8 mouse cellular contexts compared by ENCODE assay signal in the genomic region with DNA sequence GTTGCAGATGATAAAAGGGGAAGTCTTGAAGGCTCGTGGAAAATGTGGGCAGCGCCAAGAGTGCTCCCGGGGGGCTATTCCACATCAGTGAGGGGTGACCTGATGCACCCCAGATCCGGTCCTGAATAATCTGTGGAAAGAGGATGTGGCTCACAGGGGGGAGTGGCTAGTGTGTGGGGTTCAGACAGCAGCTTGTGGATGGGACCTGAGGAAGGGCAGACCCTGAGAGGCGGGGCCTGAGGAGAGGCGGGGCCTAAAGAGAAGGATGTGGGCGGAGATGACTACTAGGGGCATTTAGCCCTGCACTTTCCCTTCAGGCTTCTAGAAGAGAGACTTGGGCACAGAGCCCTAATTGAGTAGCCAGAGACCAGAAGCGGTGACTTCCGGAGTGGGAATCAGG. TPM values are rescaled to one million over a fixed set of nuclear protein-coding genes. Genes with fewer than 3 reads are reported as not detected.
DNase-seq lines count a peak whose midpoint lies in the region; ATAC-seq and TF ChIP-seq lines count a peak whose summit lies in the region.

No protein-coding gene starts in this region.

- H3K4me2 ChIP-seq in lung, embryonic 15.5 days = peak overlapping the region; percentile 5; the same call in 1 of the 2 replicates

- no peak overlapping the region for H3K9ac ChIP-seq in lung, embryonic 15.5 days

- 19% methylated on average over 9 of the region's 9 CpGs for WGBS in lung, embryonic 15.5 days
- 28% methylated on average over 9 of the region's 9 CpGs for WGBS in lung, adult 2 months
- WGBS in spleen, adult 2 months = 2% methylated on average over 9 of the region's 9 CpGs

- DNase-seq in lung, adult 2 months = no peak
- peak; percentile 53 for DNase-seq in kidney, postnatal 14 days
- peak; percentile 80 to 82 for DNase-seq in spleen, adult 2 months (ENCODE audit: low read depth in 1 of 2, low spot score in 2 of 2)
- DNase-seq in Muller cell, postnatal 12 days (ENCODE audit: inconsistent ontology term) = no peak
- DNase-seq in cerebellum, adult 9-11 months = no peak
- DNase-seq in left cerebral cortex, postnatal 4 days = no peak

- no peak for TF ChIP-seq CTCF in lung, adult 2 months (IDR thresholded peaks at IDR 0.05; ENCODE audit: insufficient read depth, low read length)
- TF ChIP-seq CTCF in spleen, adult 2 months (IDR thresholded peaks at IDR 0.05; ENCODE audit: extremely low read depth, insufficient read depth, insufficient read length, insufficient replicate concordance) = no peak

- intact Hi-C loops in left cerebral cortex, postnatal 4 days (cut with DNase I) = no loop called here

- H3K4me3 ChIP-seq in lung, embryonic 15.5 days = no peak overlapping the region
- no peak overlapping the region for H3K4me3 ChIP-seq in lung, adult 2 months (replicated peaks; ENCODE audit: extremely low read depth, low read depth, low read length)
- peak overlapping the region; percentile 25; the same call in 1 of the 2 replicates for H3K4me3 ChIP-seq in spleen, adult 2 months (ENCODE audit: extremely low read depth, insufficient read depth, insufficient read length)

- TF ChIP-seq POLR2A in lung, adult 2 months (IDR thresholded peaks at IDR 0.05; ENCODE audit: borderline replicate concordance, extremely low read depth, low read depth, low read length) = no peak
- no peak for TF ChIP-seq POLR2A in spleen, adult 2 months (IDR thresholded peaks at IDR 0.05; ENCODE audit: low read depth, low read length)

- H3K4me1 ChIP-seq in lung, embryonic 15.5 days = peaks cover 8% of the 10 kb centered on the region
- H3K4me1 ChIP-seq in lung, adult 2 months (ENCODE audit: control insufficient read depth, insufficient read depth, low read length) = peaks cover under 1% of the 10 kb centered on the region; the same call in 1 of the 2 replicates
- H3K4me1 ChIP-seq in spleen, adult 2 months (ENCODE audit: control insufficient read depth, insufficient read depth, insufficient read length) = peaks cover 38% of the 10 kb centered on the region; the same call in 1 of the 2 replicates

- no peaks in the 10 kb centered on the region for H3K9me3 ChIP-seq in lung, embryonic 15.5 days

- H3K27ac ChIP-seq in lung, embryonic 15.5 days = no peak overlapping the region
- H3K27ac ChIP-seq in spleen, adult 2 months (ENCODE audit: insufficient read depth, low read length) = peak overlapping the region; percentile 82

- H3K36me3 ChIP-seq in lung, embryonic 15.5 days = no peaks in the 10 kb centered on the region
- no peaks in the 10 kb centered on the region for H3K36me3 ChIP-seq in spleen, adult 2 months (ENCODE audit: control insufficient read depth, insufficient read depth, low read length)

- H3K27me3 ChIP-seq in lung, embryonic 15.5 days = peaks cover 9% of the 10 kb centered on the region; the same call in 1 of the 2 replicates
- no peaks in the 10 kb centered on the region for H3K27me3 ChIP-seq in spleen, adult 2 months (ENCODE audit: control insufficient read depth, insufficient read depth, low read length)

- ATAC-seq in lung, embryonic 15.5 days (ENCODE audit: borderline replicate concordance, extremely low read depth, low FRiP score, low TSS enrichment) = no peak
- peak; percentile 97 for ATAC-seq in granulocyte monocyte progenitor cell, adult 5-6 weeks (replicated peaks; ENCODE audit: poor library complexity, severe bottlenecking)

RNA-seq across cellular contexts. Expression of a gene that starts 19.6 kb away (rescaled TPM):
- polyA plus RNA-seq in lung, embryonic 15.5 days (2015; fragmentation: Nextera tagmentation; extraction: Ambion mirVana) = 0.26 and 0.43 TPM in 2 replicates
- polyA plus RNA-seq in lung, adult 2 months (2012; rRNA removed) = 0.41 and 0.51 TPM in 2 replicates
- total RNA-seq in granulocyte monocyte progenitor cell, adult 5-6 weeks (2014; fragmentation: Nextera tagmentation) = not detected in 2 replicates
- not detected in 2 replicates for total RNA-seq in granulocyte monocyte progenitor cell, adult 5-6 weeks (2017)
- 1.5 and 4.0 TPM in 2 replicates for polyA plus RNA-seq in spleen, adult 2 months (2012; rRNA removed)
- not detected for total RNA-seq in left cerebral cortex, postnatal 4 days (2021)

RNA-seq across cellular contexts. Expression of a gene that starts 21.1 kb away (rescaled TPM):
- 2.7 and 2.8 TPM in 2 replicates for polyA plus RNA-seq in lung, embryonic 15.5 days (2015; fragmentation: Nextera tagmentation; extraction: Ambion mirVana)
- polyA plus RNA-seq in lung, adult 2 months (2012; rRNA removed) = 1.9 and 3.7 TPM in 2 replicates
- not detected in 2 replicates for total RNA-seq in granulocyte monocyte progenitor cell, adult 5-6 weeks (2014; fragmentation: Nextera tagmentation)
- not detected in 2 replicates for total RNA-seq in granulocyte monocyte progenitor cell, adult 5-6 weeks (2017)
- polyA plus RNA-seq in spleen, adult 2 months (2012; rRNA removed) = 7.2 and 8.5 TPM in 2 replicates
- 1 to 10 TPM; 3.9 to 4.1 TPM for total RNA-seq in left cerebral cortex, postnatal 4 days (2021)

RNA-seq across cellular contexts. Expression of a gene that starts 33.5 kb away (rescaled TPM):
- polyA plus RNA-seq in lung, embryonic 15.5 days (2015; fragmentation: Nextera tagmentation; extraction: Ambion mirVana) = 10.6 and 12.6 TPM in 2 replicates
- 35.6 and 41.0 TPM in 2 replicates for polyA plus RNA-seq in lung, adult 2 months (2012; rRNA removed)
- total RNA-seq in granulocyte monocyte progenitor cell, adult 5-6 weeks (2014; fragmentation: Nextera tagmentation) = 10.5 and 22.1 TPM in 2 replicates
- total RNA-seq in granulocyte monocyte progenitor cell, adult 5-6 weeks (2017) = 10.4 and 10.6 TPM in 2 replicates
- 3.8 and 4.9 TPM in 2 replicates for polyA plus RNA-seq in spleen, adult 2 months (2012; rRNA removed)
- 10 to 100 TPM; 12.7 to 14.1 TPM for total RNA-seq in left cerebral cortex, postnatal 4 days (2021)

RNA-seq across cellular contexts. Expression of a gene that starts 47.7 kb away (rescaled TPM):
- polyA plus RNA-seq in lung, embryonic 15.5 days (2015; fragmentation: Nextera tagmentation; extraction: Ambion mirVana) = 3.3 and 4.3 TPM in 2 replicates
- 2.0 and 4.6 TPM in 2 replicates for polyA plus RNA-seq in lung, adult 2 months (2012; rRNA removed)
- not detected in 2 replicates for total RNA-seq in granulocyte monocyte progenitor cell, adult 5-6 weeks (2014; fragmentation: Nextera tagmentation)
- not detected in 2 replicates for total RNA-seq in granulocyte monocyte progenitor cell, adult 5-6 weeks (2017)
- polyA plus RNA-seq in spleen, adult 2 months (2012; rRNA removed) = 0.12 and 0.32 TPM in 2 replicates
- total RNA-seq in left cerebral cortex, postnatal 4 days (2021) = under 1 TPM; 0.44 to 0.46 TPM

Comparison
In these comparisons a context has a peak if more than half of its experiments do, and no peak if none do; other contexts are left out.
1. DNase-seq: peak in kidney, postnatal 14 days (single experiment) and spleen, adult 2 months (2 of 2); none in lung, adult 2 months (single experiment), Muller cell, postnatal 12 days (single experiment), cerebellum, adult 9-11 months (single experiment) and left cerebral cortex, postnatal 4 days (single experiment).